Mouse (Mus musculus) neural tube, embryonic 11.5 days (tissue): Measurements from ENCODE around the gene Xpr1. TPM values are rescaled to one million over a fixed set of nuclear protein-coding genes. Genes with fewer than 3 reads are reported as not detected.

Experiments
- ATAC-seq: fragments of 200-750 bp; cut with Nextera tagmentation; 2 replicates; pipeline ENCODE4 v1.8.0; 2017; ENCODE audit warnings: moderate number of reproducible peaks, mild to moderate bottlenecking, moderate TSS enrichment, moderate library complexity; ENCODE audit not compliant: insufficient read depth, low FRiP score, low TSS enrichment
- DNase-seq: peaks from one replicate; pipeline ENCODE4 v3.0.0-alpha.2; 2015; ENCODE audit warnings: low spot score
- H3K27ac ChIP-seq: fragments of 300-500 bp; sonication (generic); 2 replicates; pipeline ENCODE4 v1.5.1; 2014; ENCODE audit warnings: low read depth, mild to moderate bottlenecking, low read length
- H3K27me3 ChIP-seq: fragments of 300-500 bp; sonication (generic); 2 replicates; pipeline ENCODE4 v1.6.1; 2014; ENCODE audit warnings: mild to moderate bottlenecking, low read length, mixed read lengths; ENCODE audit not compliant: control insufficient read depth, insufficient read depth
- H3K36me3 ChIP-seq: fragments of 300-500 bp; sonication (generic); 2 replicates; pipeline ENCODE4 v1.6.1; 2014; ENCODE audit warnings: mild to moderate bottlenecking, low read length, moderate library complexity, mixed read lengths; ENCODE audit not compliant: control insufficient read depth, insufficient read depth
- H3K4me1 ChIP-seq: fragments of 300-500 bp; sonication (generic); 2 replicates; pipeline ENCODE4 v1.6.1; 2014; ENCODE audit warnings: low read length, mixed read lengths; ENCODE audit not compliant: control insufficient read depth, insufficient read depth
- H3K4me2 ChIP-seq: fragments of 300-500 bp; sonication (generic); 2 replicates; pipeline ENCODE4 v1.6.1; 2014; ENCODE audit warnings: low read depth, mild to moderate bottlenecking, moderate library complexity
- H3K4me3 ChIP-seq: fragments of 300-500 bp; sonication (generic); 2 replicates; pipeline ENCODE4 v1.5.1; 2014; ENCODE audit warnings: low read depth, low read length
- H3K9ac ChIP-seq: fragments of 300-500 bp; sonication (generic); 2 replicates; pipeline ENCODE4 v1.6.1; 2014; ENCODE audit warnings: mild to moderate bottlenecking, low read length
- H3K9me3 ChIP-seq: fragments of 300-500 bp; sonication (generic); 2 replicates; pipeline ENCODE4 v1.6.1; 2016; ENCODE audit warnings: low read length; ENCODE audit not compliant: control insufficient read depth
- WGBS: fragments of 180-500 bp; shearing (Covaris S2); extraction: QIAGEN DNeasy Blood & Tissue Kit; methylation state at CpG from one replicate; pipeline ENCODE4 v1.1.7; 2014; 5-methylcytosine and 5-hydroxymethylcytosine counted together
- polyA plus RNA-seq: library from polyadenylated mRNA; unstranded; fragments of >200 nt; fragmentation: Nextera tagmentation; extraction: Ambion mirVana; gene quantifications from 2 replicates; pipeline ENCODE4 v1.2.1, GENCODE M21; 2014

Xpr1 gene
- polyA plus RNA-seq, 1 experiment from 2014 or later = 15.0 TPM

DNA sequence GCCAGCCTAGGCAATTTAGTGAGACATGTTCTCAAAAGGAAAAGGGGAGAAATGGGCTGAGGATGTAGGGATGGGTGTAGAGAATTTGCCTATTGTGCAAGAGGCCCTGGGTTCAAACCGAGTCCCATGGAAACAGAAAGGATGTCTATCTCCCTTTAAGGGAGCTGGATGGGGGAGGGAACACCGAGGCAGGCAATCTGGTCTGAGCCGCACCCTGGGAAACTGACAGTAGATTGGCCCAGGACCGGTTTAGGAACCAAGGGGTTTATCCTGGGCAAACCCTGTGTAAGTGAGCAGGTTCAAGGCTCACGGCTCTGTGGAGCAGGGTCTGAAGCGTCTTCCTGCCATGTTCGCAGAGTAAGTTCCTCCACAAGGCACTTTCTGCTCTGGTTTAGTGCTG, 171.7 kb downstream of the Xpr1 start:
- 35% methylated on average over 7 of the region's 7 CpGs for WGBS
- Histone ChIP-seq H3K9me3 (no peaks in the 10 kb centered on the region), H3K36me3 (no peaks in the 10 kb centered on the region), H3K4me2 (no peak overlapping the region), H3K4me1 (0 out of 2 replicates have a peak, but pooled peaks cover 2% of the 10 kb centered on the region), H3K4me3 (no peak overlapping the region), H3K27me3 (no peaks in the 10 kb centered on the region; the same call in 1 of the 2 replicates), H3K27ac (no peak overlapping the region), H3K9ac (no peak overlapping the region)
- DNase-seq = no peak
- ATAC-seq = no peak

DNA sequence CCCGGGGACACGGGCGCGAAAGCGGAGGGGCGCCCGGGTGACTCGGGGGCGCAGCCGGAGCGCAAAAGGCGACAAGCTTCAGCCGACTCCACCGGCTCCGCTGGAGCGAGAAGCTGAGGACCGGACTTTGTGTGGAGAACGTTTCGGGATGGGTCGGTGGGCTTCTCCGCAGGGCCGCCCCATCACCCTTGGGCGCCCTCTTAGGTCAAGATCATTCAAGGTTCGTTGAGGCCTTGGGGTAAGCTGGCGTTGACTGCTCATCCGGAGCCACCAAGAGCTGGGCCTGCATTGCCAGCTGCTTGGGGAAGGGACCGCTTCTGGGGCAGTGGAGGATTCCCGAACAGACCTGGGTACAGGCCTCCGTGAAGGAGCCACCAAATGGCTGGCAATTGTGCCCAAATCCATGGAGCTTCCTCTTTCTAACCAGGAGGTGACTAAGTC, 172.4 kb downstream of the Xpr1 start:
- Histone ChIP-seq H3K27ac (0 out of 2 replicates have a peak overlapping the region, but pooled peaks have one; percentile 58), H3K4me3 (peak overlapping the region; percentile 52), H3K27me3 (no peaks in the 10 kb centered on the region; the same call in 1 of the 2 replicates), H3K9me3 (no peaks in the 10 kb centered on the region), H3K9ac (peak overlapping the region; percentile 80), H3K4me1 (0 out of 2 replicates have a peak, but pooled peaks cover 2% of the 10 kb centered on the region), H3K4me2 (peak overlapping the region; percentile 90), H3K36me3 (no peaks in the 10 kb centered on the region)
- DNase-seq (peak; percentile 57), ATAC-seq (peak; percentile 39; the same call in 1 of the 2 replicates)
- WGBS = 3% methylated on average over 21 of the region's 29 CpGs

DNA sequence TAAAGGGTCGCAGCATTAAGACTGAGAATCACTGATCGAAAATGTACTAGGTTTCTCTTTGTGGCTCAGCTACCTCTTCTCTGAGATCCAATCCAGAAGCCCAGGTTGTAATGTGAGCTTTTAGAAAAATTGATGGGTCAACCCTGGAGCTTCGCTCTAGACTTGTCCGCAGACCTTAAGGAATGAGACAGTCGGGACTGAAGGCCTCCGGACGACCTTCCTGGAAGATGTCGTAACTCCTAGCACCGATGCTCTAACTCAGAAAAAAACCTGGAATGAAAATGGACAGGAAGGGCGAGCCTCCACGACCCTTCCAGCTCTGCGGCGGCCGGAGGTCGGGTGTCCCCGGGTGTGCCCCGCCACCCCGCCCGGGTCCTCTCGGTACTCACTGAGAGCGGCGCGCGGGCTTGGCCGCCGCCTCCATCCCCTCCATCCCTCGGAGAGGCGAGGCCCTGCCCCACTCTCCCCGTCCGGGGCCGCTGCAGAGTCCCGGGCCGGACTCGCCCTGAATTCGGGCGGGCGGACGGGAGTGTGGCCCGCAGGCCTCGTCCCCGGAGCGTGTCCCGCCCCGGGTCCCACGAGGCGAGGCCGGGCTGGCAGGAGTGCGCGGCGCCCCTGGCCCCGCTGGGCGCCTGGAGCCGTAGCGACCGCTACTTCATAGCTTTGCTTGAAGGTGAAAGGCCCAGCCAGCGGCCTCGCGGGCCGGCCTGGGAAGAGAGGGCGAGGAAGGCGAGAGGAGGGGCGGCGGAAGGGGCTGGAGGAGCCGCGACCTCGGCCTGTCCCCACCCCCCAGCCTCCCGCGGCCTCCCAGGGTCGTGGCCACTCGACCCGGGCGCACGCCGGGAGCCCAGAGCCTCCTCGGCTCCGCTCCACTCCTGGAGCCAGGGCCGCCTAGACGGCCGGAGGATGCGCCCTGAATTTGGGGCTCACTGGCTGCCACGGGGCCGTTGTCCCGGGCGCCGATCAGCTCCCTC, 173.1 kb downstream of the Xpr1 start, which contains the start of gene BC034090:
Gene BC034090, minus strand, starts transcription at position 648 of the 974 bp plus-strand sequence.
- H3K4me3 ChIP-seq = peak within 1 kb of the TSS; percentile 52
- H3K27me3 ChIP-seq = no peaks in the 10 kb centered on the region; the same call in 1 of the 2 replicates
- 0 out of 2 replicates have a peak, but pooled peaks cover 4% of the 10 kb centered on the region for H3K4me1 ChIP-seq
- peak within 1 kb of the TSS; percentile 58; the same call in 1 of the 2 replicates for H3K27ac ChIP-seq
- no peaks in the 10 kb centered on the region for H3K9me3 ChIP-seq
- 2% methylated on average over 75 of the region's 85 CpGs for WGBS
- H3K9ac ChIP-seq = peak within 1 kb of the TSS; percentile 80
- peak; percentile 73 for DNase-seq
- H3K4me2 ChIP-seq = peak within 1 kb of the TSS; percentile 90
- no peaks in the 10 kb centered on the region for H3K36me3 ChIP-seq
- ATAC-seq = peak; percentile 72

DNA sequence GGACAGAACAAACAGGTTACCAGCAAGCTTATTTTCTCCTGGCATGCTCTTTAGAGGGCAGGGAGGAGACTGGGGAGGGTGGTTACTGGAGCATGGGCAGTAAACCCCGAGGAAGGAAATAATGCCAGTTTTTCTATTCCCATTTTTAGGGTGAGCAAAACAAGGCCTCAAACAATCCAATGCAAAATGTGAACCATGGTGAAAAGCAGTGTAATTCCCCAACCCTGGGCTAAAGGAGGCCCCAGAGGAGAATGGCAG, 174.8 kb downstream of the Xpr1 start:
- Histone ChIP-seq H3K4me3 (no peak overlapping the region), H3K4me1 (0 out of 2 replicates have a peak, but pooled peaks cover 5% of the 10 kb centered on the region), H3K9me3 (no peaks in the 10 kb centered on the region), H3K27ac (no peak overlapping the region), H3K36me3 (no peaks in the 10 kb centered on the region), H3K4me2 (no peak overlapping the region), H3K9ac (no peak overlapping the region), H3K27me3 (no peaks in the 10 kb centered on the region; the same call in 1 of the 2 replicates)
- ATAC-seq (no peak), DNase-seq (no peak)
- 72% methylated on average over 1 of the region's 1 CpGs for WGBS

DNA sequence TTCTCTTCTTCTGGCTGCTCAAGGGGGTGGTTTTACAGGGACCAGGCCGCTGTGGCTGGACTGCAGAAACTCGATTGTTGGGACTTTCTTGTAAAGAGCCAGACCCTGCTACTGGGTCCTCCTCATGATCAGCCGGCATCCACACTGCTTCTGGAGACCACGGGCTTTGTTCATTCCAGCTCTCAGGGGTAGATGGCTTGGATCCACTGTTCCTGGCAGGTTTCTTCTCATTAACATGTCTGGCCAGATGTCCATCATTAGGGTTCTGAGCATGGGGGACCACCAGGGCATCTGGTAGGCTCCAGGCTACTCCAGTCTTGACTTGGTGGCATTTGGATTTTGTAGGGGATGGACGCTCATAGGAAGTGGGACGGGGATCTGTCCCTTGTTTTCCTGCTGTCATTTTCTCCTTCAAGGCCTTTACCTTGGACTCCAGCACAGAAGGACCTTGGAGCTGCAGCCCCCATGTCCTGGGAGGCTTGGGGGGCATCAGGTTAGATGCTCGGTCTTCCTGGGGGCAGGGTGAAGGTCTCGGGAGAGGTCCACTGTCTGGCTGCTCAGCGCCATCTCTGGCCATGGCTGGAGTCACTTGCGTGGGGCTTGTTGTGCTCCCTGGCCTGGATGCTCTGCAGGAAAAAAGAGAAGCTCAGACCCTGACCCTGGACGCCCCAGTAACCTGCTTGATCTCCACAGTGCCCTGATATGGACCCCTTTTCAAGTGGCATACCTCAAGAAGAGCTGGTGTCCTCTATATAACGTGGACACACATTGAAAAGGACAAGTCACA, 175.3 kb downstream of the Xpr1 start:
- no peaks in the 10 kb centered on the region; the same call in 1 of the 2 replicates for H3K27me3 ChIP-seq
- DNase-seq (no peak), ATAC-seq (no peak)
- H3K27ac ChIP-seq = no peak overlapping the region
- H3K9ac ChIP-seq = no peak overlapping the region
- H3K4me2 ChIP-seq = no peak overlapping the region
- no peak overlapping the region for H3K4me3 ChIP-seq
- 0 out of 2 replicates have a peak, but pooled peaks cover 7% of the 10 kb centered on the region for H3K4me1 ChIP-seq
- no peaks in the 10 kb centered on the region for H3K36me3 ChIP-seq
- H3K9me3 ChIP-seq = no peaks in the 10 kb centered on the region
- WGBS = 84% methylated on average over 12 of the region's 12 CpGs

DNA sequence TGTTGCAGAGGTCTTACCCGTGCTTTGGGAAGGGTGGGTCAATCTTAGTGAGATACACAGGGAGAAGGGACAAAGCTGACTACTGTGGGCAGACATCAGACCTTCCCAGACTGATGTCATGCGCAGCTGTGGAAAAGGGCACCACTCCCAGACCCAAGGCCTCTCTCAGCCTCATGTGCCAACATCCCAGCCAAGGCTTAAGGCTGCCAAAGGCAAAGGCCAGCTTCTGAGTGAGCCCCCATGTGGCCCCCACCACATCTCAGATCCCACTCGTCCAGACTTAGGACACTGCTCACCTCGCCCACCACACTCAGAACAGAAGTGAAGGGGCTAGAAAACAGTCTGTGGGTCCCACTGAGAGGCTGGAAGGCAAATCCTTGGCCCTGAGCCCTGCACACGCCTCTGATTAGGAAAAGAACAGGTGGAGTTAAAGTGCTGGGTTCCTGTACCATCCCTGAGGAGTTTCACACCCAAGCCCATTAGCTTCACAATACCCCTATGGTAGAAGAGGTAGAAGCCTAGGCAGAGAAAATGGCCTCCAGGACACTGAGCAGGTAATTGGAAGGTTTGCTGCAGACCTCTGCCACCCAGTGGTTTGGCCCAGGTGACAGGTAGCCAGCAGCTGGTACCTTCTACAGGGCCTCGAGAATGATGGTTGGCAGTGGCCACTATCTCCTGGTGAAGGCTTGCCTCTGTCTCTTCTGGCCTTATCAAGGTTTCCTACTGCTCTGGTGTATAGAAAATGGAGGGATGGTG, 177.1 kb downstream of the Xpr1 start:
- no peak for ATAC-seq
- Histone ChIP-seq H3K4me1 (0 out of 2 replicates have a peak, but pooled peaks cover 9% of the 10 kb centered on the region), H3K27ac (no peak overlapping the region), H3K9ac (no peak overlapping the region), H3K4me2 (no peak overlapping the region), H3K4me3 (no peak overlapping the region), H3K27me3 (no peaks in the 10 kb centered on the region; the same call in 1 of the 2 replicates), H3K9me3 (no peaks in the 10 kb centered on the region), H3K36me3 (no peaks in the 10 kb centered on the region)
- DNase-seq = no peak
- 88% methylated on average over 6 of the region's 6 CpGs for WGBS

DNA sequence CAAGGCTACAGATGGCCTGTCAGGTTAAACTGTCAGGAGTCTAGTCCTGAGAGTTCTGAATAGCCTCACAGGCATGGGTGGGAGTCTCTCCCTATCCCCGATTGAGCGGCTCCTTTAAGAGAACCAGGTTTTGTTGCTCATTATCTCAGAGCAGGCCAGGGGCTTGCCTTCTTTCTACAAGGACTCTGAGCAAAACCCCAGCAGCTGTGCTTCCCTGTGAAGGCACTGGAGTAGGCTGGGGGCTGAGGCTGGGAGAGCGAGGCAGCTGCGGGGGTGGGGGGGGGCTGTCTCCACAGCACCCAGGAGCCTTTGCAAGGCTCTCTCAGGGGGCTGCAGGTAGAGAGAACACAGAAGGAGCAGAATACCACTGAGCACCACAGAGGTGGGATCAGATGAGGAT, 178.0 kb downstream of the Xpr1 start:
- 89% methylated on average over 4 of the region's 4 CpGs for WGBS
- no peak for ATAC-seq
- Histone ChIP-seq H3K36me3 (no peaks in the 10 kb centered on the region), H3K9ac (no peak overlapping the region), H3K4me2 (no peak overlapping the region), H3K27me3 (no peaks in the 10 kb centered on the region; the same call in 1 of the 2 replicates), H3K9me3 (no peaks in the 10 kb centered on the region), H3K4me3 (no peak overlapping the region), H3K27ac (no peak overlapping the region), H3K4me1 (peaks cover 12% of the 10 kb centered on the region)
- DNase-seq = no peak

DNA sequence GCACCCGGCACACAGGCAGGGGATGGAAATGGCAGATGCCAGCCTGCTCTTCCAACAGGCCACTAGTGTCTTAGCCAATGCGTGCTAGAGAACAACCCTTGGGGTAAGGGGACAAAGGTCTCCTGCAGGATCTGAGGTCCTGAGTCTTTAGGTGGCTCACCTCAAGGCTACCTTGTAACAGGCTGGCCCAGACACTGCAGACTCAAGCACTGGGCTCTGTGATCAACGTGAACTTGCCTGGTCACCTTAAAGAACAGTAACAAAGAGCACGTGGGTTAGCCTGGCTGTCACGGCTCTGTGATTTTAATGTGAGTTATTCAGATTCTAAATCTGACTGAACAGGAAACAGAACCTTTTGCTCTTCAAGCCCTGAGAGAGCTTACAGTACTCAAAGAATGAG, 179.1 kb downstream of the Xpr1 start:
- H3K27me3 ChIP-seq = no peaks in the 10 kb centered on the region
- ATAC-seq (no peak), DNase-seq (no peak)
- WGBS = 85% methylated on average over 5 of the region's 5 CpGs
- no peaks in the 10 kb centered on the region for H3K36me3 ChIP-seq
- no peaks in the 10 kb centered on the region for H3K9me3 ChIP-seq
- no peak overlapping the region for H3K4me3 ChIP-seq
- no peak overlapping the region for H3K4me2 ChIP-seq
- H3K4me1 ChIP-seq = peaks cover 20% of the 10 kb centered on the region
- H3K9ac ChIP-seq = no peak overlapping the region
- H3K27ac ChIP-seq = no peak overlapping the region
